Mouse (Mus musculus): ENCODE results near the gene A930033H14Rik. TPM values are rescaled to one million over a fixed set of nuclear protein-coding genes. Genes with fewer than 3 reads are reported as not detected.

The A930033H14Rik gene
- polyA plus RNA-seq, 1 experiment from 2014 or later, result 2.0 TPM

DNA sequence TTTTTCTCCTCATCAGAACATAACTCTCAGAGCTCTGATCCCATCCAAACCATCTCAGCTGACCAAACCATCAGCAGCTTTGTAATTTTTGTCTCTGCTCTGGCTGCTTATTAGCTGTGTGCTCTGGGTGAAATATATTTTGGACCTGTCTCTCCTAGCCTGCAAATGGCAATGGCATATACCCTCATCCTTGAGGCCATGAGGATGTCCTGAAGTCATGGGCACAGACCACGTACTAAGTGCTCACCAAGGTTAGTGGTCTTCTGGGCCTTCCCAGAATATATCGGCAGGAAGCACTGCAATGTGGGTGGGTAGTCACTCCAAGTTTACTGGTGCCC lies 6.4 kb upstream of the A930033H14Rik start:
- no peak for DNase-seq (ENCODE audit: low spot score)
- no peak for ATAC-seq (ENCODE audit: low FRiP score)
- no peak overlapping the region for H3K27ac ChIP-seq
- 94% methylated on average over 2 of the region's 2 CpGs for WGBS
- H3K4me1 ChIP-seq (replicated peaks; ENCODE audit: control insufficient read depth, insufficient read depth, low read length), result peaks cover 4% of the 10 kb centered on the region; the same call in 1 of the 2 replicates
- H3K27me3 ChIP-seq (ENCODE audit: control insufficient read depth, insufficient read depth, low read length), result no peaks in the 10 kb centered on the region
- H3K4me3 ChIP-seq (replicated peaks; ENCODE audit: low read length), result no peak overlapping the region
- no peak overlapping the region for H3K9ac ChIP-seq
- H3K9me3 ChIP-seq (ENCODE audit: control insufficient read depth, low read length), result no peaks in the 10 kb centered on the region
- peaks cover 9% of the 10 kb centered on the region; the same call in 1 of the 2 replicates for H3K36me3 ChIP-seq (replicated peaks; ENCODE audit: control insufficient read depth, insufficient read depth)
- H3K4me2 ChIP-seq (replicated peaks), result no peak overlapping the region

- Histone ChIP-seq H3K4me3 (replicated peaks; ENCODE audit: low read length) (no peak overlapping the region), H3K4me1 (replicated peaks; ENCODE audit: control insufficient read depth, insufficient read depth, low read length) (peaks cover 10% of the 10 kb centered on the region; the same call in 1 of the 2 replicates), H3K36me3 (replicated peaks; ENCODE audit: control insufficient read depth, insufficient read depth) (peaks cover 9% of the 10 kb centered on the region; the same call in 1 of the 2 replicates), H3K4me2 (replicated peaks) (no peak overlapping the region), H3K27ac (no peak overlapping the region), H3K9me3 (ENCODE audit: control insufficient read depth, low read length) (no peaks in the 10 kb centered on the region), H3K9ac (no peak overlapping the region), H3K27me3 (ENCODE audit: control insufficient read depth, insufficient read depth, low read length) (no peaks in the 10 kb centered on the region)
- ATAC-seq (ENCODE audit: low FRiP score) (no peak), DNase-seq (ENCODE audit: low spot score) (no peak)
- 92% methylated on average over 14 of the region's 14 CpGs for WGBS
These were observed 5.8 kb upstream of the A930033H14Rik start for GRCm38 (mm10) chr10:69218458-69219288.

- Histone ChIP-seq H3K4me1 (replicated peaks; ENCODE audit: control insufficient read depth, insufficient read depth, low read length) (peaks cover 11% of the 10 kb centered on the region; the same call in 1 of the 2 replicates), H3K4me3 (replicated peaks; ENCODE audit: low read length) (no peak overlapping the region), H3K4me2 (replicated peaks) (no peak overlapping the region), H3K27ac (no peak overlapping the region), H3K27me3 (ENCODE audit: control insufficient read depth, insufficient read depth, low read length) (no peaks in the 10 kb centered on the region), H3K9me3 (ENCODE audit: control insufficient read depth, low read length) (no peaks in the 10 kb centered on the region), H3K36me3 (replicated peaks; ENCODE audit: control insufficient read depth, insufficient read depth) (peaks cover 9% of the 10 kb centered on the region; the same call in 1 of the 2 replicates), H3K9ac (no peak overlapping the region)
- 93% methylated on average over 4 of the region's 4 CpGs for WGBS
- DNase-seq (ENCODE audit: low spot score) (no peak), ATAC-seq (ENCODE audit: low FRiP score) (no peak)
These were observed 4.3 kb upstream of the A930033H14Rik start for GRCm38 (mm10) chr10:69217127-69217690.

GRCm38 (mm10) chr10:69213986-69214385 lies 1.1 kb upstream of the A930033H14Rik start:
- H3K27ac ChIP-seq, result no peak overlapping the region
- H3K4me1 ChIP-seq (replicated peaks; ENCODE audit: control insufficient read depth, insufficient read depth, low read length), result peaks cover 20% of the 10 kb centered on the region
- WGBS, result 24% methylated on average over 5 of the region's 5 CpGs
- H3K36me3 ChIP-seq (replicated peaks; ENCODE audit: control insufficient read depth, insufficient read depth), result peaks cover 6% of the 10 kb centered on the region; the same call in 1 of the 2 replicates
- peak overlapping the region; percentile 93 for H3K4me2 ChIP-seq (replicated peaks)
- peak overlapping the region; percentile 97 for H3K9ac ChIP-seq
- H3K4me3 ChIP-seq (replicated peaks; ENCODE audit: low read length), result peak overlapping the region; percentile 85
- H3K9me3 ChIP-seq (ENCODE audit: control insufficient read depth, low read length), result no peaks in the 10 kb centered on the region
- no peaks in the 10 kb centered on the region for H3K27me3 ChIP-seq (ENCODE audit: control insufficient read depth, insufficient read depth, low read length)
- no peak for ATAC-seq (ENCODE audit: low FRiP score)
- no peak for DNase-seq (ENCODE audit: low spot score)

DNA sequence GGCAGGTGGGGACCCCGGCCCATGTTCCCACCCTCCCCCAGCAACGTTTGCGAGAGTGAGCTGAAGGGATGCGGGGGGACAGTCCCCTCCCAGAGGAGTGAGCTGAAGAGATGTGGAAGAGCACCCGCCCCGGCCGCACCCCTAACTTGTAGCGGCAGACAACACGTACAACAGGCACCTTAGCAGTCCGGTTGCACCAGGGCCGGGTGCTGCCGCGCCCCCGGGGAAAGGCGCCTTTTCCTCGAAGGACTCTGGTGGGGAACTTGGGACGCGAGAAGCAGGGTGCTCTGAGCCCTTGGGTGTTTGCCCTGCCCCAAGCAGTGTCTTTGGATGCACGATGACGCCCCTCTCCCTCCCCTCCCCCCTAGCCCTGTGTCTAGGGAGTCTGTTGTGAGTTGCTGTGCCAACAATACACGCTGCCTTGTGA lies 566 bp upstream of the A930033H14Rik start:
- ATAC-seq (ENCODE audit: low FRiP score), result peak; percentile 67
- under 1% methylated on average over 21 of the region's 21 CpGs for WGBS

GRCm38 (mm10) chr10:69211976-69212375 lies 922 bp downstream of the A930033H14Rik start:
- Histone ChIP-seq H3K36me3 (replicated peaks; ENCODE audit: control insufficient read depth, insufficient read depth) (peaks cover 6% of the 10 kb centered on the region; the same call in 1 of the 2 replicates), H3K4me1 (replicated peaks; ENCODE audit: control insufficient read depth, insufficient read depth, low read length) (peaks cover 20% of the 10 kb centered on the region), H3K4me2 (replicated peaks) (peak overlapping the region; percentile 93), H3K9me3 (ENCODE audit: control insufficient read depth, low read length) (0 out of 2 replicates have a peak, but pooled peaks cover 2% of the 10 kb centered on the region), H3K27me3 (ENCODE audit: control insufficient read depth, insufficient read depth, low read length) (no peaks in the 10 kb centered on the region), H3K4me3 (replicated peaks; ENCODE audit: low read length) (peak overlapping the region; percentile 85), H3K9ac (peak overlapping the region; percentile 97), H3K27ac (peak overlapping the region; percentile 98)
- DNase-seq (ENCODE audit: low spot score) (peak; percentile 33), ATAC-seq (ENCODE audit: low FRiP score) (0 out of 2 replicates have a peak, but pooled peaks have one; percentile 3)
- 4% methylated on average over 14 of the region's 14 CpGs for WGBS

More for the DNA sequence above, 566 bp upstream of the A930033H14Rik start:
- Histone ChIP-seq H3K27ac (peak overlapping the region; percentile 98), H3K9ac (peak overlapping the region; percentile 97), H3K9me3 (ENCODE audit: control insufficient read depth, low read length) (0 out of 2 replicates have a peak, but pooled peaks cover 2% of the 10 kb centered on the region), H3K27me3 (ENCODE audit: control insufficient read depth, insufficient read depth, low read length) (no peaks in the 10 kb centered on the region), H3K4me2 (replicated peaks) (peak overlapping the region; percentile 93), H3K4me1 (replicated peaks; ENCODE audit: control insufficient read depth, insufficient read depth, low read length) (peaks cover 20% of the 10 kb centered on the region), H3K4me3 (replicated peaks; ENCODE audit: low read length) (peak overlapping the region; percentile 85), H3K36me3 (replicated peaks; ENCODE audit: control insufficient read depth, insufficient read depth) (peaks cover 6% of the 10 kb centered on the region; the same call in 1 of the 2 replicates)
- peak; percentile 42 for DNase-seq (ENCODE audit: low spot score)

GRCm38 (mm10) chr10:69211560-69211959 lies 1.3 kb downstream of the A930033H14Rik start:
- Histone ChIP-seq H3K27me3 (ENCODE audit: control insufficient read depth, insufficient read depth, low read length) (no peaks in the 10 kb centered on the region), H3K9ac (peak overlapping the region; percentile 97), H3K4me1 (replicated peaks; ENCODE audit: control insufficient read depth, insufficient read depth, low read length) (peaks cover 20% of the 10 kb centered on the region), H3K27ac (peak overlapping the region; percentile 98; the same call in 1 of the 2 replicates), H3K9me3 (ENCODE audit: control insufficient read depth, low read length) (0 out of 2 replicates have a peak, but pooled peaks cover 2% of the 10 kb centered on the region), H3K36me3 (replicated peaks; ENCODE audit: control insufficient read depth, insufficient read depth) (peaks cover 3% of the 10 kb centered on the region; the same call in 1 of the 2 replicates), H3K4me2 (replicated peaks) (peak overlapping the region; percentile 93), H3K4me3 (replicated peaks; ENCODE audit: low read length) (peak overlapping the region; percentile 85)
- ATAC-seq (ENCODE audit: low FRiP score) (no peak), DNase-seq (ENCODE audit: low spot score) (no peak)
- 63% methylated on average over 8 of the region's 8 CpGs for WGBS

DNA sequence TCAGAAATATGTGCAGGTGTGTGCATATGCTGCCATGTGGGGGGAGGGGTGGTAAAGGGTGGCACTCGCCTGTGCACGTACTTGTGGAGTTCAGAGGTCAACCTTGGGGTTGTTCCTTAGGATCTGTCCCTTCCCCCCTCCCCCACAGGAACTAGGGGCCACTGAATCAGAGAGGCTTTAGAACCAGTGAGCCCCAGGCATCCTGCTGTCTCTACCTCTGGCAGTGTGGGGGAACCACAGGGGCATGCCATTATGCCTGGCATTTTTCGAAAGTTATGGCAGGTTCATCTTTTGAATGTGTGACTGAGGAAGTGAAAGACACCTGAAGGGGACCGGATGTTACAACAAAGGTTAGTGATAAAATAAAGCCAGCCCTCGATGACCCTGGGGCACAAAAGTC lies 2.2 kb downstream of the A930033H14Rik start:
- Histone ChIP-seq H3K4me3 (replicated peaks; ENCODE audit: low read length) (no peak overlapping the region), H3K4me2 (replicated peaks) (no peak overlapping the region), H3K36me3 (replicated peaks; ENCODE audit: control insufficient read depth, insufficient read depth) (no peaks in the 10 kb centered on the region), H3K27ac (no peak overlapping the region), H3K27me3 (ENCODE audit: control insufficient read depth, insufficient read depth, low read length) (no peaks in the 10 kb centered on the region), H3K4me1 (replicated peaks; ENCODE audit: control insufficient read depth, insufficient read depth, low read length) (peaks cover 20% of the 10 kb centered on the region), H3K9me3 (ENCODE audit: control insufficient read depth, low read length) (0 out of 2 replicates have a peak, but pooled peaks cover 2% of the 10 kb centered on the region), H3K9ac (no peak overlapping the region)
- no peak for DNase-seq (ENCODE audit: low spot score)
- WGBS, result 87% methylated on average over 5 of the region's 5 CpGs
- no peak for ATAC-seq (ENCODE audit: low FRiP score)

- 0 out of 2 replicates have a peak, but pooled peaks cover 2% of the 10 kb centered on the region for H3K9me3 ChIP-seq (ENCODE audit: control insufficient read depth, low read length)
- no peak for DNase-seq (ENCODE audit: low spot score)
- H3K36me3 ChIP-seq (replicated peaks; ENCODE audit: control insufficient read depth, insufficient read depth), result no peaks in the 10 kb centered on the region
- ATAC-seq (ENCODE audit: low FRiP score), result no peak
- H3K4me3 ChIP-seq (replicated peaks; ENCODE audit: low read length), result no peak overlapping the region
- H3K27me3 ChIP-seq (ENCODE audit: control insufficient read depth, insufficient read depth, low read length), result no peaks in the 10 kb centered on the region
- H3K9ac ChIP-seq, result no peak overlapping the region
- WGBS, result 90% methylated on average over 10 of the region's 10 CpGs
- H3K4me1 ChIP-seq (replicated peaks; ENCODE audit: control insufficient read depth, insufficient read depth, low read length), result peaks cover 20% of the 10 kb centered on the region
- H3K4me2 ChIP-seq (replicated peaks), result no peak overlapping the region
- H3K27ac ChIP-seq, result no peak overlapping the region
These were observed 2.9 kb downstream of the A930033H14Rik start for GRCm38 (mm10) chr10:69210006-69210405.

Measured in hindbrain, embryonic 14.5 days (tissue).